Mouse (Mus musculus) liver, embryonic 14.5 days (tissue): ENCODE data around the gene Fndc5.

ENCODE experiments used
- CTCF ChIP-seq: IDR thresholded peaks from 2 replicates; pipeline ENCODE4 v1.5.1; 2016; ENCODE audit warnings: antibody characterized with exemption, low read depth, control low read depth
- EP300 ChIP-seq: IDR thresholded peaks from 2 replicates; pipeline ENCODE4 v1.6.1; 2016; ENCODE audit warnings: antibody characterized with exemption, low read depth

DNA sequence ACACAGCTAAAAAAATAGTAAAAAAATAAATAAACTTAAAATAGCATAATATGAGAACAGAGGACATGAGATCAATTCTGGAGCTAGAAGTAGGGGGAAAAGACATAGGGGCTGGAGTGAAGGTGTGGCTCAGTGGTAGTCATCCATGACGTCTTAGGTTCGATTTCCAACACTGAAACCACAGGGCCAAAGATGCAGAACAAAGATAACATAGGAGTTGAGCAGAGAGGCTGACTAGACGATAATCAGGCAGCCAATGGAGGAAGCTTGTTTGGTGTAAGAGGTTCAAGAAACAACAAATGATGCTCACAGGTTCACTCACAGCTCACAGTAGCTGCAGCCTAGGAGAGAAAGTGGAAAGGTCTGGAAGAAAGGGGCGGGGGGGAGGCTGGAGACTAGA lies 4.0 kb downstream of the Fndc5 start:
- no peak for TF ChIP-seq CTCF
- no peak for TF ChIP-seq EP300
